Mouse (Mus musculus): Measurements from ENCODE around the gene Adipor1. TPM values are rescaled to one million over a fixed set of nuclear protein-coding genes. Genes with fewer than 3 reads are reported as not detected.
A peak's percentile ranks its signal among the peaks of the same experiment; 100 is the strongest.

Adipor1 gene
- polyA plus RNA-seq, 1 experiment from 2014 or later: 91.7 TPM

DNA sequence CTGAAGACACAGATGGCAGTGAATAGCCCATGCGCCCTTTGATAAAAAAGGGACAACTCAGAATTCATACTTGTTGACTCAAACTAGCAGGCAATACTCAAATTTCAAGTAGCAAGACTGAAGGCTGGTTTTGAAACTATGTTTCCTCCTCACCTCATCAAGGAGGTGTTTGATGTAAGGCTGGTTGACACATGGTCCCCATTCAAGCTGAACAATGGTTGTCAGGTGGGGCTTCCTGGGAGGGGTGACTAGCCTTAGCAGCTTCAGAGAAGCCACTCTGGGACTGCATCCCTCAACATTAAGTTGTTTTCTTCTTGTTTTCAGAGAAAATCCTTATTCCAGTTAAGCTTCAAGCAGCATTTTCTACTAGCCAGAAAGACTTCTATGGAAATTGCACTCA lies 29.5 kb upstream of the Adipor1 start, which contains the start of gene 4933406M09Rik:
TSS of gene 4933406M09Rik (plus strand) at position 275 of the 400 bp plus-strand sequence.
- H3K4me3 ChIP-seq (ENCODE audit: low read depth, low read length): no peak within 1 kb of the TSS
- H3K4me2 ChIP-seq: no peak within 1 kb of the TSS
- no peak for DNase-seq (ENCODE audit: low spot score)
- no peaks in the 10 kb centered on the region for H3K36me3 ChIP-seq (ENCODE audit: control insufficient read depth, insufficient read depth, low read length)
- no peak within 1 kb of the TSS for H3K9ac ChIP-seq (ENCODE audit: low read depth, low read length)
- no peaks in the 10 kb centered on the region for H3K4me1 ChIP-seq (replicated peaks; ENCODE audit: control insufficient read depth, insufficient read depth, low read length)
- WGBS: 90% methylated on average over 1 of the region's 1 CpGs
- H3K27me3 ChIP-seq (replicated peaks; ENCODE audit: control insufficient read depth, insufficient read depth, low read length): no peaks in the 10 kb centered on the region; the same call in 1 of the 2 replicates
- H3K9me3 ChIP-seq (ENCODE audit: control insufficient read depth, low read length): no peaks in the 10 kb centered on the region
- no peak within 1 kb of the TSS for H3K27ac ChIP-seq (ENCODE audit: low read depth, low read length)
- ATAC-seq (replicated peaks; ENCODE audit: low FRiP score): no peak

DNA sequence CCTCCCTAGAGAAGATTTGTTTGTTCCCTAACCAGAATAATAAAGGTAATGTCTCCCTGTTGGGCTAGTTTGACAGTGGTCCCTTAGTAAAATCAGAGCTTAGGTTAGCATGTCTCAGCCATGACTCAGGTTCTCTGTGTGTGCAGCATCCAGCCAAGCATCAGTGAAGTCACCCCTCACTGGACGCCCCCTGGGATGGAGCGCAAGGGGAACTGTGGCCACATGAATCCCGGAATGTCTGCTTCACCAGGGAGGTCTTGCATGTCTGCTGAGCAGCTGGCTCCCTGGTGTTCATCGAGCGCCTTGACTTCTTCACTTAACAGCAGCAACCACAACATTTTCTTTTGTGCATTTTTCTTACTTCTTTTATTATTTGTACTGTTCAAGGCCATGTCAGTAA lies 21.4 kb upstream of the Adipor1 start:
- 55% methylated on average over 5 of the region's 5 CpGs for WGBS
- no peak overlapping the region for H3K4me2 ChIP-seq

DNA sequence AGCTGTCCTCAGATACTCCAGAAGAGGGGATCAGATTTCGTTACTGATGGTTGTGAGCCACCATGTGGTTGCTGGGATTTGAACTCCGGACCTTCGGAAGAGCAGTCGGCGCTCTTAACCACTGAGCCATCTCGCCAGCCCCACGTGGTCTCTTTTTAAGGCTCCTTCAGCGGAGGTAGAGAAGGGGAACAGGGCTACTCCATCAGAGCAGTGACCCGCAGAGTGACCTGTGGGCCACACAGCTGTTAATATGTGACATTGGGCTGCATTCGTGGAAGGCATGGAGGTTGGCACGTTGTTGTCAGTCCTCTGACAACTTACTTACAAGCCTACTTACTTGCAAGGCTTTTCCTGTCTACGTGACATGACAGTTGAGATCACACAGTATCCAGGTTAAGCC lies 17.0 kb upstream of the Adipor1 start:
- no peak overlapping the region for H3K4me2 ChIP-seq

More for the DNA sequence above, 21.4 kb upstream of the Adipor1 start:
- no peak overlapping the region for H3K4me3 ChIP-seq (ENCODE audit: low read depth, low read length)
- no peaks in the 10 kb centered on the region for H3K9me3 ChIP-seq (ENCODE audit: control insufficient read depth, low read length)
- no peak overlapping the region for H3K9ac ChIP-seq (ENCODE audit: low read depth, low read length)
- DNase-seq (ENCODE audit: low spot score): no peak
- no peak for ATAC-seq (replicated peaks; ENCODE audit: low FRiP score)
- no peaks in the 10 kb centered on the region for H3K36me3 ChIP-seq (ENCODE audit: control insufficient read depth, insufficient read depth, low read length)
- H3K4me1 ChIP-seq (replicated peaks; ENCODE audit: control insufficient read depth, insufficient read depth, low read length): no peaks in the 10 kb centered on the region
- H3K27ac ChIP-seq (ENCODE audit: low read depth, low read length): no peak overlapping the region
- H3K27me3 ChIP-seq (replicated peaks; ENCODE audit: control insufficient read depth, insufficient read depth, low read length): no peaks in the 10 kb centered on the region

DNA sequence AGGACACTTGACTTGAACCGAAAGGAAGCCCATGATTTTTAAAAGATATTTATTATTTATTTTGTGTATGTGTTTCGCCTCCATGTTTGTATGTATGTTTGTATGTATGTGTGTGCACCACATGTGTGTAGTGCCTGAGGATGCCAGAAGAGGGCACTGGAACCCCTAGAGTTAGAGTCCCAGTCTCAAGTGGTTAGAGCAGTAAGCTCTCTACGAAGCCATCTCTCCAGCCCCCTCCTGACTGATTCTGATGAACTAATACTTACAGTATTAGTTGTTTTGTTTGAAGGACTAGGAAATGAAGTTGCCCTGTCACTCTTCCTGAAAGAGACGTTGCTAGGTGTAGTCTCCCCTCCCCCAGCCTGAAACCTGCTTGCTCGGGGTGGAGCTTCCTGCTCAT lies 15.4 kb upstream of the Adipor1 start:
- DNase-seq (ENCODE audit: low spot score) (no peak), ATAC-seq (replicated peaks; ENCODE audit: low FRiP score) (0 out of 2 replicates have a peak, but pooled peaks have one; percentile 45)
- WGBS: 65% methylated on average over 5 of the region's 5 CpGs
- Histone ChIP-seq H3K9ac (ENCODE audit: low read depth, low read length) (no peak overlapping the region), H3K4me2 (no peak overlapping the region), H3K4me1 (replicated peaks; ENCODE audit: control insufficient read depth, insufficient read depth, low read length) (no peaks in the 10 kb centered on the region), H3K36me3 (ENCODE audit: control insufficient read depth, insufficient read depth, low read length) (no peaks in the 10 kb centered on the region), H3K27me3 (replicated peaks; ENCODE audit: control insufficient read depth, insufficient read depth, low read length) (no peaks in the 10 kb centered on the region), H3K27ac (ENCODE audit: low read depth, low read length) (no peak overlapping the region), H3K4me3 (ENCODE audit: low read depth, low read length) (no peak overlapping the region), H3K9me3 (ENCODE audit: control insufficient read depth, low read length) (peaks cover 2% of the 10 kb centered on the region; the same call in 1 of the 2 replicates)

More for the DNA sequence above, 17.0 kb upstream of the Adipor1 start:
- no peak overlapping the region for H3K9ac ChIP-seq (ENCODE audit: low read depth, low read length)
- no peak overlapping the region for H3K4me3 ChIP-seq (ENCODE audit: low read depth, low read length)
- 87% methylated on average over 12 of the region's 12 CpGs for WGBS
- H3K4me1 ChIP-seq (replicated peaks; ENCODE audit: control insufficient read depth, insufficient read depth, low read length): no peaks in the 10 kb centered on the region
- H3K9me3 ChIP-seq (ENCODE audit: control insufficient read depth, low read length): peaks cover 2% of the 10 kb centered on the region; the same call in 1 of the 2 replicates
- no peaks in the 10 kb centered on the region for H3K27me3 ChIP-seq (replicated peaks; ENCODE audit: control insufficient read depth, insufficient read depth, low read length)
- ATAC-seq (replicated peaks; ENCODE audit: low FRiP score) (no peak), DNase-seq (ENCODE audit: low spot score) (no peak)
- no peaks in the 10 kb centered on the region for H3K36me3 ChIP-seq (ENCODE audit: control insufficient read depth, insufficient read depth, low read length)
- H3K27ac ChIP-seq (ENCODE audit: low read depth, low read length): no peak overlapping the region

DNA sequence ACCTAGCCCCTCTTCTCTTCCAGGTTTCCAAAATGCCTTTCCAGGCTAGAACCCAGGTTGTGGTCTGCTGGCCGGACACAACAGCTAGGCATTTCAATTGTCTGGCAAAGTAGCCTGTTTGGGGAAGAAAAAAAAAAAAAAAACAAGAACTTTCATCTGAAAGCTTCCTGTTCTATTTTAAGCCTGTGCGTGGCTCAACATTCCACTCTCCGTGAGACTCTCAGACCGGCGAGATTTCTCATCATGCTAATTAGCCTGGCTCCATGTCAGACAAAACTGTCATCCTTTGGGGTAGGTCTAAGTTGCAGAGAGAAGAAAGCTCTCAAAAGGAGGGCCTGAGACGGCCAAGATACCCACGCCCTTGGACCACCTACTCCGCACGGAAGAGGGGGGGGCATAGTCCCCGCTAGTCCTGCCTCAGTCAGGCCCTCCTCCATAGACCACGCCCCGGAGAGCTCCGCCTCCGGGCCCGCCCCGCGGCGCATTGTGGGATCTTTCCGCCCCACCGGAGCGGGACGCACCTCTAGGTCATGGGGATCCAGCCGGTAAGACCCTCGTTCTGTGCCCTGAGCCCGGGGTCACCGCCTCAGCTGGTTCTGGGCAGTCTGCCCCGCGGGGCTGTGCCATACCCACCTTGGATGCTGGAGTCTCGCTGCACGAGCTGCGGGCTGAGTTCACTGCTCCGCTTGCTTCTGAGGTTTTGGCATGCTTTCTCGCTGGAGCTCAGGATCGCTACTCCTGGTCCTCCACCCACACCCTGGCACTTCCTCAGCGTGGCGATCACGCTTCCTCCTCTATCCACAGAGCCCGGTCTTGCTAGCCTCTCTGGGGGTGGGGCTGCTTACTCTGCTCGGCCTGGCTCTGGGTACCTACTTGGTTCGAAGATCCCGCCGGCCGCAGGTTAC lies 9.4 kb upstream of the Adipor1 start, which contains the start of gene Cyb5r1:
TSS of gene Cyb5r1 (plus strand) at position 51 of the 905 bp plus-strand sequence.
- Histone ChIP-seq H3K27ac (ENCODE audit: low read depth, low read length) (peak within 1 kb of the TSS; percentile 79), H3K27me3 (replicated peaks; ENCODE audit: control insufficient read depth, insufficient read depth, low read length) (no peaks in the 10 kb centered on the region), H3K9me3 (ENCODE audit: control insufficient read depth, low read length) (no peaks in the 10 kb centered on the region), H3K4me2 (peak within 1 kb of the TSS; percentile 74), H3K9ac (ENCODE audit: low read depth, low read length) (peak within 1 kb of the TSS; percentile 86), H3K4me1 (replicated peaks; ENCODE audit: control insufficient read depth, insufficient read depth, low read length) (peaks cover 10% of the 10 kb centered on the region; the same call in 1 of the 2 replicates), H3K4me3 (ENCODE audit: low read depth, low read length) (peak within 1 kb of the TSS; percentile 86), H3K36me3 (ENCODE audit: control insufficient read depth, insufficient read depth, low read length) (peaks cover 21% of the 10 kb centered on the region)
- peak; percentile 91 for DNase-seq (ENCODE audit: low spot score)
- peak; percentile 99 for ATAC-seq (replicated peaks; ENCODE audit: low FRiP score)
- WGBS: 1% methylated on average over 43 of the region's 43 CpGs

DNA sequence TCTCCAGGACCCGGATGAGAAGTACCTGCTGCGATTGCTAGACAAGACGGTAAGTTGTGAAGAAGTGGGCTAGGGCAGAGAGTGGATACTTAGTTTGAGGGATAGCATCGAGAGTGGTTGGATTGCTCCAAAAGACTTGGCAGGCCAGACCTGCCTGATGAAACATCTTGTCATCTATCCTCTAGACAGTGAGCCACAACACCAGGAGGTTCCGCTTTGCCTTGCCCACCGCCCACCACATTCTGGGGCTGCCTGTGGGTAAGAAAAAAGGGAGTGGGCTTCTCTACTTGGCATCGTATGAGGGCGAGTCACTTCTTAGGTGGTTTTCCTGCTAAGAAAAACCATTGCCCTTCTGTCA lies 8.8 kb upstream of the Adipor1 start:
- H3K27me3 ChIP-seq (replicated peaks; ENCODE audit: control insufficient read depth, insufficient read depth, low read length): no peaks in the 10 kb centered on the region
- H3K36me3 ChIP-seq (ENCODE audit: control insufficient read depth, insufficient read depth, low read length): peaks cover 25% of the 10 kb centered on the region
- no peak for DNase-seq (ENCODE audit: low spot score)
- ATAC-seq (replicated peaks; ENCODE audit: low FRiP score): peak; percentile 40
- no peaks in the 10 kb centered on the region for H3K9me3 ChIP-seq (ENCODE audit: control insufficient read depth, low read length)
- WGBS: 26% methylated on average over 8 of the region's 8 CpGs
- peak overlapping the region; percentile 74 for H3K4me2 ChIP-seq
- H3K27ac ChIP-seq (ENCODE audit: low read depth, low read length): peak overlapping the region; percentile 79; the same call in 1 of the 2 replicates
- peaks cover 10% of the 10 kb centered on the region; the same call in 1 of the 2 replicates for H3K4me1 ChIP-seq (replicated peaks; ENCODE audit: control insufficient read depth, insufficient read depth, low read length)
- H3K4me3 ChIP-seq (ENCODE audit: low read depth, low read length): peak overlapping the region; percentile 86
- H3K9ac ChIP-seq (ENCODE audit: low read depth, low read length): peak overlapping the region; percentile 86

DNA sequence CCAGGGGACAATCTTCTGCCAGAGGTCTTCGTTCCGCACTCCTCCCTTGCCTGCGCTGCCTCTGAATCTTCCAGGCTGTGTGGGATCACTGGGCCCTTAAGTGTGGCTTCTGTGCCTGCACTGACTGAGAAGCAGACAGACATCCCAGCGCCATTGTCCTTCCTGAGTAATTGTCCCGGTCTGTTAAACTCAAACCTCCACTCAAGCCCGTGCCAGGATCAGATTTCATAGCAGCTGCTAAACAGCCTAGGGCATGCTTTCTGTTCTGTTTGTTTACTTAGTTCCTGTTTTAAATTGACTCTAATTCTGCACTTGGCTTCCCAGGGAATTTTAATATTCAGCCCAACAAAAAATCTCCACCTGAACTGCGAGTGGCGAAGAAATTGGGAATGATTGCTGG lies 7.1 kb upstream of the Adipor1 start:
- whole genome bisulfite sequencing: 90% methylated on average over 8 of the region's 8 CpGs
- ATAC-seq (replicated peaks; ENCODE audit: low FRiP score) (no peak), DNase-seq (ENCODE audit: low spot score) (no peak)
- peaks cover 10% of the 10 kb centered on the region; the same call in 1 of the 2 replicates for H3K4me1 ChIP-seq (replicated peaks; ENCODE audit: control insufficient read depth, insufficient read depth, low read length)
- H3K4me2 ChIP-seq: no peak overlapping the region
- H3K9ac ChIP-seq (ENCODE audit: low read depth, low read length): no peak overlapping the region
- H3K4me3 ChIP-seq (ENCODE audit: low read depth, low read length): no peak overlapping the region
- H3K9me3 ChIP-seq (ENCODE audit: control insufficient read depth, low read length): no peaks in the 10 kb centered on the region
- peaks cover 29% of the 10 kb centered on the region for H3K36me3 ChIP-seq (ENCODE audit: control insufficient read depth, insufficient read depth, low read length)
- no peaks in the 10 kb centered on the region for H3K27me3 ChIP-seq (replicated peaks; ENCODE audit: control insufficient read depth, insufficient read depth, low read length)
- no peak overlapping the region for H3K27ac ChIP-seq (ENCODE audit: low read depth, low read length)

DNA sequence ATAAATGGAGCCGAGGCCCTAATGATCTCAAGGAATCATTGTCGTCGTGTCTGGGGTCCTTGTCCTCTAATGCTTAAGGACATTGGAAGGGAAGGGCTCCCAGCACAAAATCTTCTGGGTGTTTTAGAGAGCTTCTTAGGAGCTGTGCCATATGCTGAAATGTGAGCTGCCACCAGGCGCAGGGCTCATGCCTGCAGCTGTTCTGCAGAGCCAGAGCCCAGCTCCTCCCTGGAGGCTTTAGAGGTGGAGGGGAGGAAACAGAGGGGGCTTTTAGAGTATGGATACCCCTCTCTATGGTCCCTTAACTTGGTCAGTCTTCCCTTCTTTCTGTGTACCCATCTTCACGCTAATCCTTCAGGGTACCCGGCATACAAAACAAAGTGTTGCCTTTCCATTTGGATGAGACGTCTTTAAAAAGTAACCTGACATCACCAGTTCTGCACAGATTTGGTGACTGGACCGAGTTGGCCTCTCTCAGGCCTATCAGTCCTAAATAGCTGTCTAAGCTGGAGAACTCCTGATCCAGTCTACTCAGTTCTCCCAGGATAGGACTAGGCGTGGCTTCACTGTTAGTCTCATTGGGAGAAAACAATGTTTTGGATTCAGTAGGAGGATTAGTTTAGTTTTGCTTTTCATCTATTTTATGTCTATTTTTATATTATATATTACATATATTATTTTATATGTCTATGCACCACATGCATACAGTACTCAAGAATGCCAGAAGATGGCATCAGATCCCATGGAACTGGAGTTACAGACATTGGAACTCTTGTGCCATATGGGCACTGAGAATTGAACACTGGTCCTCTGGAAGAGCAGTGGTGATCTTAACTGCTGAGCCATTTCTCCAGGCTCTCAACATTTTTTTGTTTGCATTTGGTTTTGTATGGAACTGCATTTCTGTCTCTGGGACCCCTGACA lies 3.2 kb upstream of the Adipor1 start:
- Histone ChIP-seq H3K4me3 (ENCODE audit: low read depth, low read length) (no peak overlapping the region), H3K4me2 (no peak overlapping the region), H3K27ac (ENCODE audit: low read depth, low read length) (no peak overlapping the region), H3K36me3 (ENCODE audit: control insufficient read depth, insufficient read depth, low read length) (peaks cover 29% of the 10 kb centered on the region), H3K9me3 (ENCODE audit: control insufficient read depth, low read length) (no peaks in the 10 kb centered on the region), H3K27me3 (replicated peaks; ENCODE audit: control insufficient read depth, insufficient read depth, low read length) (no peaks in the 10 kb centered on the region), H3K4me1 (replicated peaks; ENCODE audit: control insufficient read depth, insufficient read depth, low read length) (peaks cover 14% of the 10 kb centered on the region), H3K9ac (ENCODE audit: low read depth, low read length) (no peak overlapping the region)
- DNase-seq (ENCODE audit: low spot score) (no peak), ATAC-seq (replicated peaks; ENCODE audit: low FRiP score) (no peak)
- WGBS: 89% methylated on average over 9 of the region's 9 CpGs
